Mouse (Mus musculus) forebrain, embryonic 12.5 days (tissue): ENCODE measurements around the gene Prss8. TPM values are rescaled to one million over a fixed set of nuclear protein-coding genes. Genes with fewer than 3 reads are reported as not detected.

ENCODE experiments used
- ATAC-seq: fragments of 200-750 bp; cut with Nextera tagmentation; 2 replicates; pipeline ENCODE4 v1.8.0; 2017; ENCODE audit warnings: moderate TSS enrichment; ENCODE audit not compliant: low FRiP score
- H3K27ac ChIP-seq: fragments of 300-500 bp; sonication (generic); 2 replicates; pipeline ENCODE4 v1.5.1; 2016; ENCODE audit warnings: mild to moderate bottlenecking
- H3K27me3 ChIP-seq: fragments of 300-500 bp; sonication (generic); 2 replicates; pipeline ENCODE4 v1.6.1; 2016; ENCODE audit warnings: mild to moderate bottlenecking
- H3K36me3 ChIP-seq: fragments of 300-500 bp; sonication (generic); replicated peaks from 2 replicates; pipeline ENCODE4 v1.6.1; 2016; ENCODE audit warnings: mild to moderate bottlenecking
- H3K4me1 ChIP-seq: fragments of 300-500 bp; sonication (generic); 2 replicates; pipeline ENCODE4 v1.6.1; 2016
- H3K4me2 ChIP-seq: fragments of 300-500 bp; sonication (generic); 2 replicates; pipeline ENCODE4 v1.6.1; 2016; ENCODE audit warnings: mild to moderate bottlenecking, moderate library complexity
- H3K4me3 ChIP-seq: fragments of 300-500 bp; sonication (generic); replicated peaks from 2 replicates; pipeline ENCODE4 v1.5.1; 2016; ENCODE audit warnings: mild to moderate bottlenecking
- H3K9ac ChIP-seq: fragments of 300-500 bp; sonication (generic); 2 replicates; pipeline ENCODE4 v1.6.1; 2016; ENCODE audit warnings: mild to moderate bottlenecking
- H3K9me3 ChIP-seq: fragments of 300-500 bp; sonication (generic); 2 replicates; pipeline ENCODE4 v1.6.1; 2016
- WGBS: fragments of 180-500 bp; shearing (Covaris S2); methylation state at CpG from one replicate; pipeline ENCODE4 v1.1.7; 2016; 5-methylcytosine and 5-hydroxymethylcytosine counted together
- polyA plus RNA-seq: library from polyadenylated mRNA; unstranded; fragments of >200 nt; fragmentation: Nextera tagmentation; extraction: Ambion mirVana; gene quantifications from 2 replicates; pipeline ENCODE4 v1.2.1, GENCODE M21; 2016

The Prss8 gene
- polyA plus RNA-seq, 1 experiment from 2014 or later = 1.5 TPM

DNA sequence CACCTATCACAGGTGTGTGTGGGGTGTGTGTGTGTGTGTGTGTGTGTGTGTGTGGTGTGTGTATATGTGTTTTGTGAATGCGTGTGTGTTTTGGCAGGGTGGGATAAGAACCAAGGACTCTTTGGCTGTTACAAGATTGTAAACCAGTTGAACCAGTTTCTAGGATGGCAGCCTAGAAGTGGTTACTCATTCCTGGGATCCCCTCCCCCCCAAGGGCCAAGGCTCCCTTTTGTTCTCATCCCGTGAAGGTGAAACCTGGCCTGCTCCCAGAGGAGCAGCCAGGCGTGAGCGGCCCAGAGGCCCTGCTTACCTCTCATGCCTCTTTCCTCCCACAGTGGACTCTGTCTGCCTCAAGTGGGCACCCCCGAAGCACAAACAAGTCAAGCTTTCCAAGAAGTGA lies 4.7 kb downstream of the Prss8 start:
- no peak for ATAC-seq
- 67% methylated on average over 5 of the region's 5 CpGs for WGBS
- no peak overlapping the region for H3K9ac ChIP-seq
- no peak overlapping the region for H3K4me2 ChIP-seq
- no peaks in the 10 kb centered on the region for H3K9me3 ChIP-seq
- H3K27me3 ChIP-seq = peaks cover 27% of the 10 kb centered on the region
- no peak overlapping the region for H3K4me3 ChIP-seq
- H3K4me1 ChIP-seq = no peaks in the 10 kb centered on the region; the same call in 1 of the 2 replicates
- H3K27ac ChIP-seq = no peak overlapping the region
- H3K36me3 ChIP-seq = peaks cover 63% of the 10 kb centered on the region

DNA sequence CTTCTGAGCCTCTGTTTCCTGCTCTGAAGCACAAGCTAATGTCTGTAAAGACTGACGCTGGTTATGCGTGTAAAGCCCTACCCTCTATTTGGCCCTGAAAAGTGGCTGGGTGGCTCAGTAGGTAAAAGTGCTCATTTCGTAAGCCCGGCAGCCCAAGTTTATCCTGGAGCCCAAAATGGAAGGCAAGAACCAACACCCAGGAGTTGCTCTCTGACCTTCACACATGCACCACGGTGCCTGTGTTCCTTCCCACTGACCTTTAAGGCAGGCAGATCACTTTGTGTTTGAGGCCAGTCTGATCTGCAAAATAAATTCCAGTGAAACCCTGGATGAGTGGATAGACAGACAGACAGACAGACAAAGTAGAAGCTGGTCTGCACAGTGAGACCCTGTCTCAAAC lies 6.2 kb downstream of the Prss8 start:
- no peaks in the 10 kb centered on the region for H3K9me3 ChIP-seq
- H3K4me2 ChIP-seq = no peak overlapping the region
- H3K27me3 ChIP-seq = peaks cover 12% of the 10 kb centered on the region
- ATAC-seq = no peak
- no peaks in the 10 kb centered on the region for H3K4me1 ChIP-seq
- 90% methylated on average over 5 of the region's 5 CpGs for WGBS
- H3K36me3 ChIP-seq = peaks cover 68% of the 10 kb centered on the region
- H3K4me3 ChIP-seq = no peak overlapping the region
- no peak overlapping the region for H3K27ac ChIP-seq
- H3K9ac ChIP-seq = no peak overlapping the region

DNA sequence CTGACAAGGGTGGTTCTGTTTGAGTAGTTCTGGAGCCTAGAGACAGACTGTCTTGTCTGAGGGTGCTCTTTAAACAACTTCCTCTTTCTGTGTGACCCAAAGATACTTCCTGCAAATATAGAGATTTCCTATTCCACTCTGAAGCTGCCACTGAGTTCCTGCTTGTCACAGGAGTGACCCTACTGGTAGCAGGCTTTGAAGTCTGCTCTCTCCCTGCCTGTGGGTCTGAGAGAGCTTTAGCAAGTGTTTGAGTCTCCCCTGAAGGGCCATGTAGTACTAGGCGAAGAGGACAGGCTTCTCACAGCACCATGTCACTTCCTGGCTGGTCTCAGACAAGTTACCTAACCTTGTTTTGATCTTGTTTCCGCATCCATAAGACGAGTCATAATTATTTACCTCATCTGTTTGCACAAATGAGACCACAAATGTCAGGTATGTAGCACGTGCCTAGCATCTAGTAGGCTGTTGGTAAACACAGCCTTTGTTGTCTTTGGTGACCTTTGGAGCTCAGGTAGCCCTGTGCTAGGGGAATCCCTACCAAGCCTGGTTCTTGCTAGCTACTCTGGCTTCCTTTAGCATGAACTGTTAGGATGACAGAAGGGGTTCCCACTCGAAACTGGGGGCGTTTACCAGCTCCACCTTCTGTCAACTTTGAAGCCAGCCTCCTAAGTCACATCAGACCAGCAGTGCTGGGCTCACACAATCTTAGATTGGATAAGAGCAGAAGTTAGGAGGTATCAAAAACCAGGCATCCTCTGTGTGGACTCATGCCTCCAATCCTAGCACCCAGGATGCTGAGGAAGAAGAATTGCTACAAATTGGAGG lies 7.2 kb downstream of the Prss8 start:
- WGBS = 81% methylated on average over 6 of the region's 6 CpGs
- Histone ChIP-seq H3K9me3 (no peaks in the 10 kb centered on the region), H3K4me3 (no peak overlapping the region), H3K4me2 (no peak overlapping the region), H3K9ac (no peak overlapping the region), H3K4me1 (no peaks in the 10 kb centered on the region), H3K36me3 (peaks cover 74% of the 10 kb centered on the region), H3K27ac (no peak overlapping the region), H3K27me3 (peaks cover 1% of the 10 kb centered on the region; the same call in 1 of the 2 replicates)
- no peak for ATAC-seq

DNA sequence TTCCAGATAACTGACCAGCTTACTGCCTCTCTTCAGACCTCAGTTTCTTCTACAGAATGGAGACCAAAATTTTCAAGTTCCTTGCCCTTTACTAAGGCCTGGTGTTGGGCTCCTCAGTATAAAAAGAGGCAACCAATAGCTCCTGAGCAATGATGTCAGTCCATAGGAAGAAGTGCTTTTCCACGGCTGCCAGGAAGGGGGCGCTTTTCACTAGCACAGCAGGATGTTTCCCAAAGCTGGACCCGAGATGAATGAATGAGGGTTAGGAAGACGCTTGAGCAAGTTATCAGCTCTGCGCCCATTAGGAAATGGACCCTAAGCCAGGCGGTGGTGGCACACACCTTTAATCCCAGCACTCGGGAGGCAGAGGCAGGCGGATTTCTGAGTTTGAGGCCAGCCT lies 8.4 kb downstream of the Prss8 start:
- Histone ChIP-seq H3K9me3 (no peaks in the 10 kb centered on the region), H3K4me2 (no peak overlapping the region), H3K27ac (no peak overlapping the region), H3K9ac (no peak overlapping the region), H3K4me1 (no peaks in the 10 kb centered on the region), H3K4me3 (no peak overlapping the region), H3K36me3 (peaks cover 77% of the 10 kb centered on the region), H3K27me3 (no peaks in the 10 kb centered on the region)
- no peak for ATAC-seq
- 68% methylated on average over 8 of the region's 8 CpGs for WGBS

DNA sequence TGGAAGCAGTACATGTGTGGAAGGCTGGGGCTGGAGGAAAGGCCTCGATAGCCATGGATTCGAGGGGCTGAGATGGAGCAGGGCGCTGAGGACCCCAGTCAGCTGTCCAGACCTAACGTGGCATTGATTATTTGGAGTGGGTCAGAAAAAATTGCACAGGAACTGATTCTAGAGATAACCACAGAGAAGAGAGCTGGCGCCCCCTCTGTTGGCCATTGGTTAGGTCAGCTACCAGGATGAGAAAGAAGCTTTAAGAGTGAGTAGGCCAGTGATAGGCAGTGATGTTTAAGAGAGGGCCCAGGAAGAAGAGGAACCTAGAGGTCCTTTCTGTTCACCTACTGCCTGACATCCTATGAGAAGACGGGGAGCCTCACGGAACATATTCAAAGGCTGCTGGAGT lies 10.6 kb downstream of the Prss8 start:
- no peak overlapping the region for H3K4me2 ChIP-seq
- no peaks in the 10 kb centered on the region for H3K4me1 ChIP-seq
- H3K9ac ChIP-seq = no peak overlapping the region
- H3K27me3 ChIP-seq = no peaks in the 10 kb centered on the region
- no peak overlapping the region for H3K27ac ChIP-seq
- H3K4me3 ChIP-seq = no peak overlapping the region
- H3K36me3 ChIP-seq = peaks cover 70% of the 10 kb centered on the region
- no peaks in the 10 kb centered on the region for H3K9me3 ChIP-seq
- no peak for ATAC-seq
- 84% methylated on average over 7 of the region's 7 CpGs for WGBS

DNA sequence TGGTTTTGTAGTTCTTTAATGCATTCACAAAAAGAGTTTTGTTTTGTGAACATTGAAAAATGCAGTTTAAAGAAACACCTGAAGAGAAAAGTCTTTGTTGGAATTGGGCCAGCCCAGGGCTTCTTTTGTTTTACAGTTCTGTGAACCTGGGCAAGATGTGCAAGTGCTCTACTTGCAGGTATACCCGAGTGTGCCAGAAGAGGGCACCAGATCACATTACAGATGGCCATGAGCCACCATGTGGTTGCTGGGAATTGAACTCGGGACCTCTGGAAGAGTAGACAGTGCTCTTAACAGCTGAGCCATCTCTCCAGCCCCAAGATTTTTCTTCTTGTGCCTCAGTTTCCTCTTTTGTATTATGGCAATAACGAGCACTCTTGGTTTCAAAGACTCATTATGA lies 11.7 kb downstream of the Prss8 start:
- H3K4me3 ChIP-seq = no peak overlapping the region
- 62% methylated on average over 3 of the region's 3 CpGs for WGBS
- no peaks in the 10 kb centered on the region for H3K9me3 ChIP-seq
- no peak for ATAC-seq
- no peak overlapping the region for H3K9ac ChIP-seq
- no peak overlapping the region for H3K27ac ChIP-seq
- H3K4me2 ChIP-seq = no peak overlapping the region
- peaks cover 1% of the 10 kb centered on the region for H3K4me1 ChIP-seq
- H3K27me3 ChIP-seq = no peaks in the 10 kb centered on the region
- peaks cover 61% of the 10 kb centered on the region for H3K36me3 ChIP-seq

DNA sequence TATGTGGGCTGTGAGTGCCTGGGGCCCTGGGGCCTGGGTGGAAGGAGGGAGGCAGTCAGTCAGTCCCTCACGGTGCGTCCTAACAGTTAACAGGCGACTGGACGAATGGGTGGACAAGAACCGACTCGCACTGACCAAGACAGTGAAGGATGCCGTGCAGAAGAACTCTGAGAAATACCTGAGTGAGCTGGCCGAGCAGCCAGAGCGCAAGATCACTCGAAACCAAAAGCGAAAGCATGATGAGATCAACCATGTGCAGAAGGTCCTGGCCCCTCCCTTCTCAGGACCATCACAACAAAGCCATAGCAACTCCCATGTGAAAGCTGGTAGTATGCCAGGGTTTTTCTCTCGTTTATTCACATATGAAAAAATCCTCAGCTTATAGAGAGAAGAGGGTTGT lies 14.6 kb downstream of the Prss8 start:
- ATAC-seq = no peak
- Histone ChIP-seq H3K9ac (no peak overlapping the region), H3K4me1 (peaks cover 6% of the 10 kb centered on the region), H3K27ac (no peak overlapping the region), H3K27me3 (no peaks in the 10 kb centered on the region), H3K4me2 (no peak overlapping the region), H3K36me3 (peaks cover 36% of the 10 kb centered on the region), H3K4me3 (no peak overlapping the region), H3K9me3 (no peaks in the 10 kb centered on the region)
- WGBS = 93% methylated on average over 12 of the region's 12 CpGs

DNA sequence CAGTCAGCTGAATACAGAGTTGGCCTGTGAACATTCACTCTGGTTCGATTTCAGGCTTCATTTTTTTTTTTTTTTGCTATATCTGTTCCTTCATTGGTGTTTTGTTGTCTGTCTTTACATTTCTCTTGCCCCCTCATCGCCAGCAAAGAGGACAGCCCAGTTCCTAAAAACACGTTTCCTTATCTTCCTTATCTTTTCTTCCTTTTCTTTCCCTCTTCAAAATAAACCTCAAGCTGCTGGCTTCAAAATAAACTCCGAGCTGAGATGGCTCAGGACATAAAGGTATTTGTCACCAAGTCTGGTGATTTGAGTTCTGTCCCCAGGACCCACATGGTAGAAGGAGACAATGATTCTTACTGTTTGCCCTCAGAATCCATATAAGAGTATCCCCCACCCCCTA lies 17.0 kb downstream of the Prss8 start:
- 44% methylated on average over 4 of the region's 4 CpGs for WGBS
- Histone ChIP-seq H3K27ac (no peak overlapping the region), H3K9me3 (no peaks in the 10 kb centered on the region), H3K4me1 (peaks cover 6% of the 10 kb centered on the region), H3K27me3 (no peaks in the 10 kb centered on the region), H3K4me3 (peak overlapping the region; percentile 89), H3K4me2 (peak overlapping the region; percentile 73), H3K36me3 (peaks cover 46% of the 10 kb centered on the region), H3K9ac (peak overlapping the region; percentile 73)
- no peak for ATAC-seq

DNA sequence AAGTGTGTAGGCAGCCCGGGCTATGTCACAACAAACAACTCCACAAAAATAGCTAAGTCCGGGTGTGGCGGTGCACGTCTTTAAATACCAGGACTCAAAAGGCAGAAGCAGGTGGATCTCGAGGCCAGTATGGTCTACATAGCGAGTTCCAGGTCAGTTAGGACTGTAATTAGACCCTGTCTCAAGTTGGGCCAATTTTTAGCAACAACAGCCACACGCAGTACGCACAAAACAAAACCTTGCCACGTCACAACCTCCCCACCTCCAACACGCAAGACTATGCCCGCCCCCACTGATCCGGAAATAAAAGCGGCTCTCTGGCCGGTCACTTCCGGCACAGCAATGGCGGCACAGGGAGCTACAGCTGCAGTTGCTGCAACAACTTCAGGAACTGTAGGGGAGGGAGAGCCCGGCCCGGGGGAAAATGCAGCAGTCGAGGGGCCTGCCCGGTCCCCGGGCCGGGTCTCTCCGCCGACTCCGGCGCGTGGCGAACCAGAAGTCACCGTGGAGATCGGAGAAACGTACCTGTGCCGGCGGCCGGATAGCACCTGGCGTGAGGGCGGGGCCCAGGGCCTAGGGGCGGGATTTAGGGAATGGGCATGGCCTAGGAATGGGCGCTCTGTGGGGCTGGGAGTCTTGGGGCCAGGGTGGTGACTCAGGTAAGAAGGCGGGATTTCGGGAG lies 17.6 kb downstream of the Prss8 start, which contains the start of gene Kat8:
TSS of gene Kat8 (plus strand) at position 327 of the 682 bp plus-strand sequence.
- H3K9me3 ChIP-seq = no peaks in the 10 kb centered on the region
- H3K27ac ChIP-seq = peak within 1 kb of the TSS; percentile 76
- peak within 1 kb of the TSS; percentile 73 for H3K4me2 ChIP-seq
- WGBS = under 1% methylated on average over 40 of the region's 40 CpGs
- peaks cover 6% of the 10 kb centered on the region for H3K4me1 ChIP-seq
- no peaks in the 10 kb centered on the region for H3K27me3 ChIP-seq
- peaks cover 48% of the 10 kb centered on the region for H3K36me3 ChIP-seq
- H3K9ac ChIP-seq = peak within 1 kb of the TSS; percentile 73
- peak within 1 kb of the TSS; percentile 89 for H3K4me3 ChIP-seq
- ATAC-seq = peak; percentile 97

DNA sequence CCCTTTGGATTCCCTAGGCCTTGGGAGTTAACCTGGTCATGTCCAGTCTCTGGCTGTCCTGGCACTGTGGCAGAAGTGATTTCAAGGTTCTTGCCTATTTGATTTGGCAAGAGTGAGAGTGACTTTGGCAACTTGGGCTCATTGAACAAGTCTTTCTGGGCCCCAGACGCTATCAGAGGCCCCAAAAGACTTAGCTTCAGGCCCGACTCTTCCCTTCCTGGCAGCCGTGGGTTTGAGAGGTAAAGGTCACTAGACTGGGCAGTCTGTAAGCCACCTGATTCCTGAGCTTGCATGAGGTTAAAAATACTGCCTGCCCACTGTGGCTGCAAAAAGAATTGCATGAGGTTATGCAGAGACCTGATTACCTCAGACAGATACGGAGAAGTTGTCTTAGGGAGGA lies 21.2 kb downstream of the Prss8 start:
- no peak for ATAC-seq
- Histone ChIP-seq H3K4me1 (peaks cover 17% of the 10 kb centered on the region), H3K36me3 (peaks cover 49% of the 10 kb centered on the region), H3K9ac (no peak overlapping the region), H3K27me3 (no peaks in the 10 kb centered on the region), H3K4me3 (no peak overlapping the region), H3K9me3 (no peaks in the 10 kb centered on the region), H3K4me2 (no peak overlapping the region), H3K27ac (no peak overlapping the region)
- 95% methylated on average over 4 of the region's 4 CpGs for WGBS

DNA sequence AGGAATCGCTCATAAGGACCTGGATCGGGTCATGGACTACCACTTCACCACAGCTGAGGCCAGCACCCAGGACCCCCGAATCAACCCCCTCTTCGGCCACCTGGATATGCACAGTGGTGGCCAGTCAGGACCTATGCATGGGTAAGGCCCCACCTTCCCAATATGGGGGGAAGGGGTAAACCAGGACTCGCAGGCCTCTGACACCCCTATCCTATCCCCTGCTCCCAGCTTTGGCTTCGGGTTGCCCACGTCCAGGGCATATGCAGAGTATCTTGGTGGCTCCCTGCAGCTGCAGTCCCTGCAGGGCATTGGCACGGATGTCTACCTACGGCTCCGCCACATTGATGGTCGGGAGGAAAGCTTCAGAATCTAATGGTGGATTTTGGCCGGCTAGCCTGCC lies 22.0 kb downstream of the Prss8 start:
- no peak for ATAC-seq
- H3K27ac ChIP-seq = no peak overlapping the region
- H3K4me1 ChIP-seq = peaks cover 13% of the 10 kb centered on the region

DNA sequence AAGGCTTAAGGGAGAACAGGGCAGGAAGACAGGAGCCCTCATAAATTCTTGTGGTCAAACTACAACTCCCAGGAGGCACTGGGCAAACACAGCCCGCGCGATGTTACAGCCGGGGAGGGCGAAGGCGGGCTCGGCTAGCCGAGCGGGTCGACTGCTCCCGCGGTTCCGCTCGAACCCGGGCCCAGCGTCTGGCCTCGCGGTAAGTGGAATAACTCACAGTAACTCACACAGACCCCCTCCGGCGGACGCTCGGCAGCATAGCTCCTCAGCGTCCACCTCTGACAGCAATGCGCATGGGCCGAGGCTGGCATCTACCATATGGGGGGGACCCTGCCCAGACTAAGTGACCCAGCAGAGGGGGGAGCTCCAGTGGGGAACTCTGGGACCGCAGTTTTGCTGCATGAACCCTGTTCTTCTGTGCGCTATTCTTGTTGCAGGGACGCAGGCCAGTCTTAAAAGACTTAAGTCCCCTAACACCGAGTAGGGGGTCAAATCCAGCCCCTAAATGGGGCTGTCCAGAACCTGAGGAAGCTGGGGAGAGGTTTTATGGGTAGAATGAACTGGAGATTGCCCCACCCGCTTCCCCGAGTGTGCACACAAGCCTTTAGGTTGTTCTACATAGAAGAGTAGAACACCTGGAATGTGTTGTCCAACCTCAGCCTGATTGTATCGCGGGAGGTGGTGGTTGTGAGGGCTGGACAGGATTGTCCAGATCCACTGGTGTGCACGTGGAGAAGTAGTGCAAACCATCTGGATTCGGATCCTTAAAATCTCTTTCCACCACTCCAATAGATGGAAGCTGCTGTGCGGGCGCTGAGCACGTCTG lies 25.7 kb downstream of the Prss8 start, which contains the start of gene Bckdk:
TSS of gene Bckdk (plus strand) at position 112 of the 826 bp plus-strand sequence.
- H3K27me3 ChIP-seq = no peaks in the 10 kb centered on the region
- H3K36me3 ChIP-seq = peaks cover 40% of the 10 kb centered on the region
- peaks cover 11% of the 10 kb centered on the region for H3K4me1 ChIP-seq
- no peaks in the 10 kb centered on the region for H3K9me3 ChIP-seq
- 7% methylated on average over 38 of the region's 38 CpGs for WGBS
- H3K9ac ChIP-seq = peak within 1 kb of the TSS; percentile 81
- ATAC-seq = peak; percentile 91
- peak within 1 kb of the TSS; percentile 68 for H3K27ac ChIP-seq
- H3K4me2 ChIP-seq = peak within 1 kb of the TSS; percentile 86
- peak within 1 kb of the TSS; percentile 76 for H3K4me3 ChIP-seq

More for the DNA sequence above, 22.0 kb downstream of the Prss8 start:
- H3K4me2 ChIP-seq = no peak overlapping the region
- WGBS = 91% methylated on average over 12 of the region's 12 CpGs
- H3K4me3 ChIP-seq = no peak overlapping the region
- H3K27me3 ChIP-seq = no peaks in the 10 kb centered on the region
- peaks cover 49% of the 10 kb centered on the region for H3K36me3 ChIP-seq
- no peak overlapping the region for H3K9ac ChIP-seq
- no peaks in the 10 kb centered on the region for H3K9me3 ChIP-seq
